Mouse (Mus musculus) bone marrow, adult 2 months (tissue): ENCODE measurements at regions not wholly inside any gene's neighbourhood (a gene's known extent, or its start where the extent isn't known, plus 50 kb on each side); places are given as distances from the start of the nearest gene placed in this dataset.

Experiments used
- CTCF ChIP-seq: fragments of 200-500 bp; IDR thresholded peaks from 2 replicates; pipeline ENCODE4 v1.5.1; 2011; ENCODE audit warnings: low read length, control low read depth; ENCODE audit not compliant: control insufficient read depth, insufficient read depth
- POLR2A ChIP-seq: fragments of 200-500 bp; IDR thresholded peaks from 2 replicates; pipeline ENCODE4 v1.6.1; 2011; ENCODE audit warnings: low read depth, mild to moderate bottlenecking, control low read depth, low read length, borderline replicate concordance; ENCODE audit not compliant: control insufficient read depth

DNA sequence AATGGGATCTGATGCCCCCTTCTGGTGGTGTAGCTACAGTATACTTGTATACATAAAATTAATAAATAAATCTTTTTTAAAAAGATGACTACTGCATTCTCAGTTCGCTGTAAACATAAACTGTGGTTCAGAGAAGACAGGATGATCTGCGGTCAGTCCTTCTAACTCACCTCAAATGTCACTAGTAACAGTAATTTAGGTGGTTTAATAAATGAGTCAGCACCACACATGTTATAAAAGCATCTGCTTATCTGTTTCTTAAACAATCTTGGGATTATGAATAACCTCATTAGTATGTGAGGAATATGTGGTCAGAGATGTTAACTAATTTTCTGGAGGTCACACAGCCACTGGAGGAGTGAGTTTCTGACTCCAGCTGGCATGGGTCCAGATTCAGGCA lies 385.2 kb upstream of the Nrp1 start:
- no peak for TF ChIP-seq POLR2A
- TF ChIP-seq CTCF, result no peak
